Mouse (Mus musculus) ES-E14 (cell line): ENCODE data around the gene Ptpn1. TPM values are rescaled to one million over a fixed set of nuclear protein-coding genes. Genes with fewer than 3 reads are reported as not detected.
A peak's percentile ranks its signal among the peaks of the same experiment; 100 is the strongest.

Experiments
- DNase-seq: peaks from one replicate; pipeline ENCODE4 v3.0.0-alpha.2; 2013; ENCODE audit warnings: low read depth, low spot score
- H3K27ac ChIP-seq: 2 replicates; pipeline ENCODE4 v1.5.1; 2012; ENCODE audit warnings: low read depth, mild to moderate bottlenecking, low read length, moderate library complexity, mixed read lengths; ENCODE audit not compliant: poor library complexity, insufficient read depth, severe bottlenecking
- H3K36me3 ChIP-seq: 2 replicates; pipeline ENCODE4 v1.6.1; 2012; ENCODE audit warnings: mild to moderate bottlenecking, low read length, moderate library complexity, mixed read lengths; ENCODE audit not compliant: control insufficient read depth, poor library complexity, insufficient read depth, severe bottlenecking
- H3K4me1 ChIP-seq, 2 experiments: fragments of 150-350 bp in 1 of 2; sonication (generic) in 1 of 2; 2 replicates each; pipeline ENCODE4 v1.6.1; 2012; ENCODE audit warnings: low read length in 2 of 2, mild to moderate bottlenecking in 1 of 2, mixed read lengths in 1 of 2; ENCODE audit not compliant: control insufficient read depth in 2 of 2, insufficient read depth in 2 of 2, poor library complexity in 1 of 2
- H3K4me3 ChIP-seq, 2 experiments: fragments of 150-350 bp in 1 of 2; sonication (generic) in 1 of 2; 2 replicates each; pipeline ENCODE4 v1.5.1; 2012; ENCODE audit warnings: low read length in 2 of 2, low read depth in 1 of 2, mild to moderate bottlenecking in 1 of 2, mixed read lengths in 1 of 2; ENCODE audit not compliant: insufficient read depth in 1 of 2, poor library complexity in 1 of 2, severe bottlenecking in 1 of 2
- H3K9ac ChIP-seq: 2 replicates; pipeline ENCODE4 v1.6.1; 2012; ENCODE audit warnings: low read depth, mild to moderate bottlenecking, low read length, mixed read lengths; ENCODE audit not compliant: poor library complexity, insufficient read depth, severe bottlenecking
- H3K9me3 ChIP-seq: fragments of 150-350 bp; sonication (generic); 2 replicates; pipeline ENCODE4 v1.6.1; 2012; ENCODE audit warnings: low read depth, mild to moderate bottlenecking, low read length; ENCODE audit not compliant: control insufficient read depth, insufficient read depth
- CHD2 ChIP-seq: IDR thresholded peaks from 2 replicates; pipeline ENCODE4 v1.6.1; 2014; ENCODE audit warnings: mild to moderate bottlenecking, low read depth, low read length, inconsistent platforms
- HCFC1 ChIP-seq: IDR thresholded peaks from 2 replicates; pipeline ENCODE4 v1.6.1; 2012; ENCODE audit warnings: low read length, inconsistent platforms, borderline replicate concordance; ENCODE audit not compliant: insufficient read depth
- MAFK ChIP-seq: IDR thresholded peaks from 2 replicates; pipeline ENCODE4 v1.6.1; 2014; ENCODE audit warnings: mild to moderate bottlenecking, low read depth, low read length, inconsistent platforms; ENCODE audit not compliant: insufficient read depth
- ZC3H11A ChIP-seq: IDR thresholded peaks from 2 replicates; pipeline ENCODE4 v1.6.1; 2012; ENCODE audit warnings: low read depth, mild to moderate bottlenecking, inconsistent platforms, low read length, borderline replicate concordance
- ZNF384 ChIP-seq: IDR thresholded peaks from 2 replicates; pipeline ENCODE4 v1.6.1; 2012; ENCODE audit warnings: low read depth, low read length, inconsistent platforms
- in situ Hi-C, 2 experiments: fragments of 600-800 bp; cut with MboI; formaldehyde crosslinking; loops; one replicate each; pipeline ENCODE4 v1.15.1; 2025; ENCODE audit warnings: low sequenced_read_pairs in 2 of 2, inconsistent platforms in 1 of 2; ENCODE audit not compliant: unreplicated experiment in 2 of 2
- total RNA-seq: library from RNA; depleted of rRNA; stranded (reverse); fragments of 300-350 nt; gene quantifications from 2 replicates; pipeline ENCODE4 v1.2.3, GENCODE M21; 2012; rRNA removed

Ptpn1 gene
- 31.1 and 39.9 TPM in 2 replicates for total RNA-seq

GRCm38 (mm10) chr2:167931985-167932726, at the start of gene Ptpn1:
Gene Ptpn1, plus strand, starts transcription at chr2:167932057.
- Histone ChIP-seq H3K36me3 (peaks cover 2% of the 10 kb centered on the region; the same call in 1 of the 2 replicates), H3K4me1 (peaks cover 2 to 4% of the 10 kb centered on the region in 2 experiments; a peak in 1 of 4 replicates), H3K4me3 (peak within 1 kb of the TSS; percentile 88 to 95), H3K9me3 (peaks cover 12% of the 10 kb centered on the region), H3K27ac (peak within 1 kb of the TSS; percentile 52), H3K9ac (peak within 1 kb of the TSS; percentile 87)
- TF ChIP-seq ZNF384, result no peak
- TF ChIP-seq CHD2, result no peak
- TF ChIP-seq MAFK, result no peak
- no peak for TF ChIP-seq HCFC1
- TF ChIP-seq ZC3H11A, result no peak
- peak; percentile 81 for DNase-seq
- in situ Hi-C loops, result no loop called here

- Histone ChIP-seq H3K9me3 (no peaks in the 10 kb centered on the region), H3K36me3 (no peaks in the 10 kb centered on the region), H3K27ac (no peak overlapping the region), H3K9ac (no peak overlapping the region), H3K4me3 (no peak overlapping the region), H3K4me1 (peaks cover 0 to 6% of the 10 kb centered on the region in 2 experiments; a peak in 1 of 4 replicates)
- in situ Hi-C loops, result no loop called here
- no peak for TF ChIP-seq HCFC1
- TF ChIP-seq ZC3H11A, result no peak
- no peak for TF ChIP-seq CHD2
- TF ChIP-seq MAFK, result no peak
- no peak for TF ChIP-seq ZNF384
- DNase-seq, result no peak
Observed at GRCm38 (mm10) chr2:167886485-167886884, 45.4 kb upstream of the Ptpn1 start.

- Histone ChIP-seq H3K4me3 (peak overlapping the region; percentile 20 to 53; a peak in 3 of 4 replicates), H3K9ac (no peak overlapping the region; the same call in 1 of the 2 replicates), H3K4me1 (peaks cover 0 to 6% of the 10 kb centered on the region in 2 experiments; a peak in 1 of 4 replicates), H3K36me3 (no peaks in the 10 kb centered on the region), H3K27ac (no peak overlapping the region), H3K9me3 (no peaks in the 10 kb centered on the region)
- in situ Hi-C loops, result no loop called here
- TF ChIP-seq CHD2 (no peak), ZNF384 (peak; percentile 42; the same call in 1 of the 2 replicates)
- peak; percentile 26 for DNase-seq
Observed at GRCm38 (mm10) chr2:167887516-167888347, 44.1 kb upstream of the Ptpn1 start.

- TF ChIP-seq HCFC1 (no peak), ZC3H11A (no peak), ZNF384 (no peak), MAFK (no peak), CHD2 (no peak)
- no peak overlapping the region for H3K4me3 ChIP-seq
- in situ Hi-C loops, result no loop called here
- H3K9me3 ChIP-seq, result no peaks in the 10 kb centered on the region
- no peak overlapping the region for H3K27ac ChIP-seq
- no peak for DNase-seq
- H3K4me1 ChIP-seq, result peaks cover 0 to 6% of the 10 kb centered on the region in 2 experiments; a peak in 1 of 4 replicates
- no peak overlapping the region for H3K9ac ChIP-seq
- H3K36me3 ChIP-seq, result no peaks in the 10 kb centered on the region
Observed at GRCm38 (mm10) chr2:167888834-167889233, 43.0 kb upstream of the Ptpn1 start.
